ENCODE assay signal across 8 mouse cellular contexts in genomic region chr12:102284267-102284610, GRCm38 (mm10). TPM values are rescaled to one million over a fixed set of nuclear protein-coding genes. Genes with fewer than 3 reads are reported as not detected.
A peak's percentile ranks its signal among the peaks of the same experiment; 100 is the strongest.
DNase-seq lines count a peak whose midpoint lies in the region; ATAC-seq lines count a peak whose summit lies in the region.

No protein-coding gene starts in this region.

- peak overlapping the region; percentile 95 for H3K4me2 ChIP-seq in heart, embryonic 16.5 days (ENCODE audit: low read depth, low read length)
- H3K4me2 ChIP-seq in hindbrain, embryonic 14.5 days (replicated peaks): peak overlapping the region; percentile 99

- H3K4me1 ChIP-seq in heart, embryonic 16.5 days (ENCODE audit: control insufficient read depth, insufficient read depth, low read length): peaks cover 51% of the 10 kb centered on the region
- H3K4me1 ChIP-seq in brown adipose tissue, adult 24 weeks (ENCODE audit: control insufficient read depth, insufficient read depth, insufficient read length, low read length): peaks cover 35% of the 10 kb centered on the region
- peaks cover 27% of the 10 kb centered on the region for H3K4me1 ChIP-seq in hindbrain, embryonic 14.5 days (replicated peaks; ENCODE audit: control insufficient read depth, insufficient read depth, low read length)
- peaks cover 21% of the 10 kb centered on the region for H3K4me1 ChIP-seq in midbrain, embryonic 10.5 days

- DNase-seq in heart, adult 8-10 months (ENCODE audit: low spot score): no peak
- DNase-seq in hindbrain, embryonic 14.5 days (ENCODE audit: low spot score): no peak
- DNase-seq in midbrain, embryonic 10.5 days (ENCODE audit: low spot score): no peak
- DNase-seq in c-Kit-positive CD71-positive TER-119-positive erythroid progenitor cells, embryonic 14.5 days (ENCODE audit: low spot score): no peak
- no peak for DNase-seq in left cerebral cortex, postnatal 14 days (ENCODE audit: low spot score in 2 of 2)

- no peaks in the 10 kb centered on the region for H3K27me3 ChIP-seq in heart, embryonic 16.5 days (ENCODE audit: control insufficient read depth, insufficient read depth, low read length)
- 0 out of 2 replicates have a peak, but pooled peaks cover 4% of the 10 kb centered on the region for H3K27me3 ChIP-seq in hindbrain, embryonic 14.5 days (ENCODE audit: control insufficient read depth, insufficient read depth, low read length)
- H3K27me3 ChIP-seq in midbrain, embryonic 10.5 days (ENCODE audit: low read depth, poor library complexity, severe bottlenecking): peaks cover 40% of the 10 kb centered on the region

- peak overlapping the region; percentile 91 for H3K9ac ChIP-seq in heart, embryonic 16.5 days (ENCODE audit: low read length)
- H3K9ac ChIP-seq in hindbrain, embryonic 14.5 days: no peak overlapping the region

- no peaks in the 10 kb centered on the region for H3K36me3 ChIP-seq in heart, embryonic 16.5 days (ENCODE audit: control insufficient read depth, insufficient read depth)
- H3K36me3 ChIP-seq in hindbrain, embryonic 14.5 days (replicated peaks; ENCODE audit: control insufficient read depth, insufficient read depth): no peaks in the 10 kb centered on the region
- H3K36me3 ChIP-seq in midbrain, embryonic 10.5 days: no peaks in the 10 kb centered on the region

- H3K9me3 ChIP-seq in heart, embryonic 16.5 days (replicated peaks; ENCODE audit: control insufficient read depth, low read length): no peaks in the 10 kb centered on the region
- H3K9me3 ChIP-seq in hindbrain, embryonic 14.5 days (ENCODE audit: control insufficient read depth, low read length): no peaks in the 10 kb centered on the region
- peaks cover 6% of the 10 kb centered on the region; the same call in 1 of the 2 replicates for H3K9me3 ChIP-seq in midbrain, embryonic 10.5 days (replicated peaks)

- WGBS in heart, embryonic 16.5 days: 8% methylated on average over 9 of the region's 9 CpGs
- WGBS in hindbrain, embryonic 14.5 days: 28% methylated on average over 9 of the region's 9 CpGs
- 42% methylated on average over 9 of the region's 9 CpGs for WGBS in midbrain, embryonic 10.5 days

- peak overlapping the region; percentile 76 for H3K4me3 ChIP-seq in heart, embryonic 16.5 days (ENCODE audit: low read length)
- H3K4me3 ChIP-seq in brown adipose tissue, adult 24 weeks (ENCODE audit: insufficient read depth, low read depth, low read length): peak overlapping the region; percentile 75
- H3K4me3 ChIP-seq in hindbrain, embryonic 14.5 days (replicated peaks; ENCODE audit: low read length): peak overlapping the region; percentile 55; the same call in 1 of the 2 replicates
- H3K4me3 ChIP-seq in midbrain, embryonic 10.5 days: peak overlapping the region; percentile 59; the same call in 1 of the 2 replicates

- 0 out of 2 replicates have a peak, but pooled peaks have one; percentile 10 for ATAC-seq in heart, embryonic 16.5 days (replicated peaks; ENCODE audit: extremely low read depth, insufficient read depth, low FRiP score)
- ATAC-seq in hindbrain, embryonic 14.5 days (ENCODE audit: low FRiP score): no peak
- no peak for ATAC-seq in erythroblast, adult 5-6 weeks (replicated peaks; ENCODE audit: low FRiP score, poor library complexity, severe bottlenecking)

- H3K27ac ChIP-seq in heart, embryonic 16.5 days (ENCODE audit: low read length): peak overlapping the region; percentile 87
- peak overlapping the region; percentile 94 for H3K27ac ChIP-seq in brown adipose tissue, adult 24 weeks (replicated peaks; ENCODE audit: low read depth, low read length)
- H3K27ac ChIP-seq in hindbrain, embryonic 14.5 days: peak overlapping the region; percentile 2; the same call in 1 of the 2 replicates
- no peak overlapping the region for H3K27ac ChIP-seq in midbrain, embryonic 10.5 days (replicated peaks)

- intact Hi-C loops in left cerebral cortex, postnatal 14 days (cut with DNase I): no loop called here

RNA-seq across cellular contexts. Expression of gene Rin3, which starts 1.4 kb away (rescaled TPM):
- 9.5 and 9.7 TPM in 2 replicates for polyA plus RNA-seq in heart, embryonic 16.5 days (2015; fragmentation: Nextera tagmentation; extraction: Ambion mirVana)
- total RNA-seq in heart, adult 8-10 months (2022): 10 to 100 TPM; 12.2 to 18.8 (median 17.0) TPM
- polyA plus RNA-seq in brown adipose tissue, adult 24 weeks (2012; ENCODE audit: insufficient read depth, insufficient read length, missing spikeins): 2.9 and 7.5 TPM in 2 replicates
- 2.7 and 3.1 TPM in 2 replicates for polyA plus RNA-seq in hindbrain, embryonic 14.5 days (2014; fragmentation: Nextera tagmentation; extraction: Ambion mirVana)
- 4.2 and 4.6 TPM in 2 replicates for polyA plus RNA-seq in midbrain, embryonic 10.5 days (2016; fragmentation: Nextera tagmentation; extraction: Ambion mirVana)
- total RNA-seq in erythroblast, adult 5-6 weeks (2015; ENCODE audit: low replicate concordance): 42.0 and 48.8 TPM in 2 replicates
- 30.0 and 33.7 TPM in 2 replicates for total RNA-seq in erythroblast, adult 5-6 weeks (2017; ENCODE audit: low replicate concordance)
- 1 to 10 TPM; 3.2 to 4.5 TPM for total RNA-seq in left cerebral cortex, postnatal 14 days (2021)
